Mouse (Mus musculus) ES-Bruce4 (cell line): Measurements from ENCODE around the gene Abhd17b. TPM values are rescaled to one million over a fixed set of nuclear protein-coding genes. Genes with fewer than 3 reads are reported as not detected.

Source experiments
- H3K27ac ChIP-seq: 2 replicates; pipeline ENCODE4 v1.5.1; 2012; ENCODE audit warnings: low read length, inconsistent platforms; ENCODE audit not compliant: insufficient read depth
- H3K27me3 ChIP-seq: 2 replicates; pipeline ENCODE4 v1.6.1; 2012; ENCODE audit warnings: mild to moderate bottlenecking, low read length, inconsistent platforms; ENCODE audit not compliant: control insufficient read depth, poor library complexity, insufficient read depth, severe bottlenecking
- H3K36me3 ChIP-seq: 2 replicates; pipeline ENCODE4 v1.6.1; 2012; ENCODE audit warnings: inconsistent platforms, mild to moderate bottlenecking, low read length, moderate library complexity; ENCODE audit not compliant: control insufficient read depth, poor library complexity, insufficient read depth, severe bottlenecking
- H3K4me1 ChIP-seq: one replicate; pipeline ENCODE4 v1.8.1; 2011; ENCODE audit warnings: low read length; ENCODE audit not compliant: control insufficient read depth, insufficient read depth
- H3K4me3 ChIP-seq: 2 replicates; pipeline ENCODE4 v1.5.1; 2011; ENCODE audit warnings: low read depth, mild to moderate bottlenecking, low read length
- H3K9ac ChIP-seq: 2 replicates; pipeline ENCODE4 v1.6.1; 2012; ENCODE audit warnings: low read depth, mild to moderate bottlenecking, inconsistent platforms; ENCODE audit not compliant: poor library complexity, severe bottlenecking
- H3K9me3 ChIP-seq: replicated peaks from 2 replicates; pipeline ENCODE4 v1.6.1; 2012; ENCODE audit warnings: mild to moderate bottlenecking, low read length, inconsistent platforms; ENCODE audit not compliant: control insufficient read depth, poor library complexity, insufficient read depth, severe bottlenecking
- CTCF ChIP-seq: IDR thresholded peaks from one replicate; pipeline ENCODE4 v1.8.1; 2011; ENCODE audit warnings: low read depth, low read length
- EP300 ChIP-seq: IDR thresholded peaks from 2 replicates; pipeline ENCODE4 v1.6.1; 2011; ENCODE audit warnings: low read depth, low read length; ENCODE audit not compliant: insufficient read depth
- POLR2A ChIP-seq: IDR thresholded peaks from one replicate; pipeline ENCODE4 v1.8.1; 2011; ENCODE audit warnings: low read length; ENCODE audit not compliant: insufficient read depth
- polyA plus RNA-seq: library from polyadenylated mRNA; stranded (reverse); fragments of >200 nt; gene quantifications from 2 replicates; pipeline ENCODE4 v1.2.4, GENCODE M21; 2011; ENCODE audit warnings: low read depth; ENCODE audit not compliant: missing spikeins, insufficient read depth, insufficient read length

Abhd17b gene
- polyA plus RNA-seq, 1 experiment = 36.7 TPM

DNA sequence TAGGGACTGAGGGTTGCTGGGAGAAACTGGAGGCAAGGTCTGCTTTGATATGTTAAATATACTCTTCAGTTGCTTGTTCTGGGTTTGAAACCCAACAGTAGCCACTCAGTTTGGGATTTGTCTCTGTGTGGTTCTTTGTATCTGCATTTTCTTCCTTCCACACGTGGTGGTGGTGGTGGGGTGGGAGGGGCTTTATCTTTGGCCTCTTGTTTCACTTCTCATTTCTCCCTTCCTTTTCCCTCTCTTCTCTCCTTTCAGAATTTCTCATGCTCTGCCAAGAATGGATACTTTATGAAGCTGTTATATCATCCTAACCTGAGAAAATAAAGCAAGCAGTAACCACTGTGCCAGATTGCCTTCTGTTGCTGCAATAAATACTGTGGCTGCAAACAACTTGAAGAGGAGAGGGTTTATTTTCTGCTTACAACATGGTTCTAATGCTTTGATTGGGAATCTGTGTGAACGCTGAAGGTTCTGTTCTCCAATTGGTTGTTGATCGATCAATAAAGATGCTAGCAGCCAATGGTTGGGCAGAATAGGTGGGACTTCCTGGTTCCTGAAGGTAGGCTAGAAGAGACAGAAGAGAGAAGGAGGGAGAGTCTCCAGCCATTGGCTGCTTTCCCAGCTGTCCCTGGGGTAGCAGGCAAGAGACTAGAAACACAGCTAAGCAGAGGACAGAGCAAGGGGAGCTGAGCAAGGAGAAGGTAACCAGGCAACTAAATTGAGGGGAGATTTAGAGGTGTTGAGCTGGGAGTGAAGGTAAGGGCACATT lies 60.5 kb downstream of the Abhd17b start:
- Histone ChIP-seq H3K27me3 (no peaks in the 10 kb centered on the region), H3K4me3 (peak overlapping the region; percentile 79), H3K9ac (peak overlapping the region; percentile 53), H3K9me3 (no peaks in the 10 kb centered on the region), H3K4me1 (no peaks in the 10 kb centered on the region), H3K27ac (peak overlapping the region; percentile 57), H3K36me3 (no peaks in the 10 kb centered on the region)
- TF ChIP-seq POLR2A (peak; percentile 64), CTCF (no peak)

DNA sequence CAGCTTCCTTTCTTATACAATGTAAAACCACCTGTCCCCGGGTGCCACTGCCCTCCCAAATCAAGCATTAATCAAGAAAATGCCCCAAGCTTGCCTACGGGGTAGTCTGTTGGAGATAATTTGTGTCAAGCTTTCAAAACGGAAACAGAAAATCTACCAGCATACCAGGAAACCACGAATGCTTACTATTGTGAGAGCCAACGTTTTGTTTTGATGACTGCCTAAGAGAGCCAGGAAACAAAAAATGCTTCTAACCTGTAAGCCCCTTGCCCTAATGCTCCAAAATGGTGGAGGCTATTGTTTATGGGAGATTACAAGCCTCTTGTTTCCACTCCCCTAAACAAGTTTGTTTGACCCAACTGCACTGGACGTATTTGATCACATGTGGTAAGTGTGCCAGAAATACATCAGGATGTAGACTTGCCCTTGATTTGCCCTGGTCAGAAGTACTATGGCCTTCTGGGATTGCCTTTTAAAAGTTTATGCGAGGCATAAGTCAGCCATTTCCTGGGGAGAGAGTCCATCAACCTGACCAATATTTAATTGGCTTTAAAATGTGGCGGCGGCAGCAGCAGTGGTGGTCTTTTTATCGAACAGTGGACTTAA lies 61.4 kb downstream of the Abhd17b start:
- Histone ChIP-seq H3K9me3 (no peaks in the 10 kb centered on the region), H3K9ac (peak overlapping the region; percentile 53), H3K4me1 (no peaks in the 10 kb centered on the region), H3K4me3 (peak overlapping the region; percentile 79), H3K27ac (0 out of 2 replicates have a peak overlapping the region, but pooled peaks have one; percentile 41), H3K27me3 (no peaks in the 10 kb centered on the region), H3K36me3 (no peaks in the 10 kb centered on the region)
- TF ChIP-seq CTCF = no peak
- TF ChIP-seq POLR2A = no peak
- no peak for TF ChIP-seq EP300

DNA sequence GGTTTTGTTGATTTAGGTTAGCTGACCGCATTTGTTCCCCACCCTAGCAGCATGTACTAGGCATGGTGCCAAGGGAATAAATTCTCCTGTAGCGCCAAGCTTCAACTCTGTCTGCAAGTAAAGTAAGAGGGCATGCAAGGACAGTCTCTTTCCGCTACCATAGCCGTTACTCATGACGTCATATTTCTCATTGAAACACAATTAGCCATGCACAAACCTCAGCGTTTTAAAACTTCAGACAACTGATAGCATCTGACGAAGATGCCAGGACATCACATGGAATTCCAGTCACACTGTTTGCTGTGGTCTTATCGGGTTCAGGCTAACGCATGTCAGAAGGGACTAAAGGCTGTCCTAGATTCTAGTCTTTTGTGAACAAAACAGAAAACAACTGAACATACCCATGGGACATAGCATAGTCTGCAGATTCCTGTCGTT lies 62.0 kb downstream of the Abhd17b start:
- Histone ChIP-seq H3K27ac (no peak overlapping the region), H3K27me3 (no peaks in the 10 kb centered on the region), H3K4me3 (no peak overlapping the region), H3K36me3 (no peaks in the 10 kb centered on the region), H3K4me1 (no peaks in the 10 kb centered on the region), H3K9ac (peak overlapping the region; percentile 53; the same call in 1 of the 2 replicates), H3K9me3 (no peaks in the 10 kb centered on the region)
- TF ChIP-seq CTCF = no peak
- TF ChIP-seq POLR2A = no peak
- TF ChIP-seq EP300 = no peak

DNA sequence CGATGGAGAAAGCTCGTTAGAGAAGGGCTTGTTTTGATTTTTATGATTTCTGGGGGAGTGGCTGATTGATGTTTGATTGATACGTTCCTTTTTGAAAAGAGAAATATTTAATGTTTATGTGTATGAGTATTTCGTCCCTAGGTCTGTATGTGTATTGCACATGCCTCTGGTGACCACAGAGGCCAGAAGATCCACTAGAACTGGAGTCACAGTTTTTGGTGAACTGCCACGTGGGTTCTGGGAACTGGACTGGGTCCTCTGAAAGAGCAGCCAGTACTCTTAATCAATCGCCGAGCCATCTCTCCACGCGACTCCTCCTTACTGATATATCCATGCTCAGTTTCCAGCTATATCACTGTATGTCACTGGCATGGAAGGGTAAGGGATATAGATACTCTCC lies 62.5 kb downstream of the Abhd17b start:
- no peak for TF ChIP-seq CTCF
- no peak for TF ChIP-seq POLR2A
- TF ChIP-seq EP300 = no peak
- Histone ChIP-seq H3K4me3 (no peak overlapping the region), H3K9me3 (no peaks in the 10 kb centered on the region), H3K27me3 (no peaks in the 10 kb centered on the region), H3K9ac (no peak overlapping the region), H3K36me3 (no peaks in the 10 kb centered on the region), H3K4me1 (no peaks in the 10 kb centered on the region), H3K27ac (no peak overlapping the region)

DNA sequence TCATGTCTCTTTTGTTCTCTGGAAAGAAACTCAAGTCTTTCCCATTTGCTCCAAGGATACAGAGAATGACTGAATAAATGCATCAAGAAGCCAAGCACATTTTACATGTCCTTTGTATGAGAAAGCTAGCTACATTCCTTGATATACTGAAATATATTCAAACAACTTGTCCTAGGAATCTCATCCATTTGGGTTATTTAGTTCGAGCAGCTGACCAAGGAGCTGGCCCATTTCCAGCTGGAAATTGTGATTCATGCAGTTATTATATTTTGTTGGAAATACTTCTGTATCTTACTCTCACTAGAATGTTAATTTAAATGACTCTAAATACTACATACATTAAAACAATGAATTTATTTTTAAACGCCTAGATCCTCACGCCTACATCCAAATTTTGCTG lies 63.5 kb downstream of the Abhd17b start:
- H3K4me1 ChIP-seq = no peaks in the 10 kb centered on the region
- no peak overlapping the region for H3K27ac ChIP-seq
- H3K9me3 ChIP-seq = peaks cover 9% of the 10 kb centered on the region
- H3K36me3 ChIP-seq = no peaks in the 10 kb centered on the region
- H3K4me3 ChIP-seq = no peak overlapping the region
- TF ChIP-seq EP300 (no peak), POLR2A (no peak), CTCF (no peak)
- H3K27me3 ChIP-seq = no peaks in the 10 kb centered on the region
- H3K9ac ChIP-seq = no peak overlapping the region

DNA sequence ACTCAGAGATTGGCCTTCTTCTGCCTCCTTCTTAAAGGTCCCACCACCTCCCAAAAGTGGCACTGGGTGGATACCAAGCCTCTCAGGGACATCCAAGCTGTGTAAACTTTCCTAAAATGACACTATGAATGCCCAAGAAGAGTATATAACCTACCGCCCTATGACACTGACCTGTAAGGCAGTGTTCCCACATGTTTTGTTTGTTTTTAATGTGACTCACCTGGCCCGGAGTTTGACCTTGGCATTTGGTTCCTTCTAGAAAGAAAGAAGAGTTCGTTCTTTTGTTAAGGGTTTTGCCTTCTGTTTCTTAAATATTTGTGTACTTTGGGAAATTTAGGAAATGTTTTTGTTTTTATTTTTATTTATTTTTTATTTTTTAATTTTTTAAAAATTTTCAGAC lies 66.2 kb downstream of the Abhd17b start:
- no peaks in the 10 kb centered on the region for H3K4me1 ChIP-seq
- H3K27me3 ChIP-seq = no peaks in the 10 kb centered on the region
- H3K27ac ChIP-seq = no peak overlapping the region
- H3K9ac ChIP-seq = no peak overlapping the region
- no peak overlapping the region for H3K4me3 ChIP-seq
- no peaks in the 10 kb centered on the region for H3K36me3 ChIP-seq
- TF ChIP-seq POLR2A (no peak), EP300 (no peak), CTCF (no peak)
- peaks cover 13% of the 10 kb centered on the region for H3K9me3 ChIP-seq
